Mouse (Mus musculus) liver, embryonic 18 days (tissue): ENCODE data around the gene Mocs2. TPM values are rescaled to one million over a fixed set of nuclear protein-coding genes. Genes with fewer than 3 reads are reported as not detected.

ENCODE experiments used
- polyA plus RNA-seq: library from polyadenylated mRNA; depleted of rRNA; stranded (reverse); fragments of >200 nt; gene quantifications from 2 replicates; pipeline ENCODE4 v1.2.3, GENCODE M21; 2012; rRNA removed

Gene Mocs2
- 75.4 and 76.3 TPM in 2 replicates for polyA plus RNA-seq

GRCm38 (mm10) chr13:114817751-114818360 is at the start of gene Mocs2:
Mocs2 (plus strand) TSS chr13:114818236.

Other genes starting within 250 kb of the Mocs2 start
- 0.83 and 1.3 TPM in 2 replicates for gene Itga2, start 113.9 kb downstream of the Mocs2 start, polyA plus RNA-seq